Comparison of ENCODE assay signal across 33 mouse cellular contexts in genomic region chr3:82332067-82332466, GRCm38 (mm10).
"Had no signal": no experiment of that assay in that cellular context is flagged by ENCODE, and none has a peak within 500 bp of the region (broad histone marks: within the 10 kb centered on the region; RNA-seq: fewer than 3 reads in every experiment).

No protein-coding gene starts in this region.

- H3K4me1 ChIP-seq: heart, embryonic 10.5 days; intestine, embryonic 15.5 days had no signal

- H3K9me3 ChIP-seq: heart, embryonic 10.5 days; heart, embryonic 12.5 days; heart, embryonic 13.5 days; heart, embryonic 15.5 days; hindbrain, embryonic 12.5 days; hindbrain, embryonic 13.5 days; hindbrain, embryonic 15.5 days; intestine, embryonic 15.5 days had no signal

- H3K36me3 ChIP-seq: heart, embryonic 10.5 days; heart, embryonic 12.5 days; heart, embryonic 13.5 days; heart, embryonic 15.5 days; hindbrain, embryonic 12.5 days; hindbrain, embryonic 13.5 days; hindbrain, embryonic 15.5 days; intestine, embryonic 15.5 days; kidney, embryonic 15.5 days had no signal

- H3K27me3 ChIP-seq: heart, embryonic 12.5 days; heart, embryonic 13.5 days; heart, embryonic 15.5 days; hindbrain, embryonic 13.5 days; hindbrain, embryonic 15.5 days; intestine, embryonic 15.5 days; kidney, embryonic 15.5 days had no signal

- DNase-seq: heart, adult 2 months; heart, postnatal 14 days; heart, postnatal 36 days; heart, postnatal 4 days; kidney, adult 11 months; kidney, adult 18-20 months; kidney, adult 2 months; kidney, adult 8-10 months; kidney, adult 9 months; kidney, postnatal 10 days; kidney, postnatal 14 days; kidney, postnatal 25 days; kidney, postnatal 36 days; kidney, postnatal 4 days; layer of hippocampus, adult 9-11 months; layer of hippocampus, postnatal 36 days had no signal

- H3K4me3 ChIP-seq: heart, adult 2 months; heart, embryonic 10.5 days; heart, embryonic 12.5 days; heart, embryonic 13.5 days; heart, embryonic 15.5 days; hindbrain, embryonic 12.5 days; hindbrain, embryonic 13.5 days; hindbrain, embryonic 15.5 days; intestine, embryonic 15.5 days; kidney, embryonic 15.5 days; layer of hippocampus, adult 2 months; left cerebral cortex, adult 2 months had no signal

- ATAC-seq: hindbrain, postnatal 0 days; inflammation-experienced regulatory T-cells, adult 6 months; intestine, embryonic 15.5 days; intestine, embryonic 16.5 days; intestine, postnatal 0 days had no signal

- H3K27ac ChIP-seq: heart, adult 2 months; heart, embryonic 10.5 days; heart, embryonic 13.5 days; heart, embryonic 15.5 days; hindbrain, embryonic 12.5 days; hindbrain, embryonic 13.5 days; hindbrain, embryonic 15.5 days; hindbrain, postnatal 0 days; intestine, embryonic 15.5 days; kidney, embryonic 15.5 days; kidney, postnatal 0 days; layer of hippocampus, adult 2 months; left cerebral cortex, adult 2 months had no signal

- H3K4me2 ChIP-seq: heart, embryonic 11.5 days; heart, embryonic 12.5 days; heart, embryonic 13.5 days; heart, embryonic 15.5 days; hindbrain, embryonic 12.5 days; hindbrain, embryonic 13.5 days; hindbrain, embryonic 15.5 days; intestine, embryonic 15.5 days; kidney, embryonic 15.5 days had no signal

- H3K9ac ChIP-seq: heart, embryonic 12.5 days; heart, embryonic 13.5 days; heart, embryonic 15.5 days; hindbrain, embryonic 12.5 days; hindbrain, embryonic 13.5 days; hindbrain, embryonic 15.5 days; intestine, embryonic 15.5 days; kidney, embryonic 15.5 days had no signal
